Mouse (Mus musculus) bone marrow macrophage, adult 2 months (primary cell): ENCODE measurements around the gene Trappc12.

Experiments
- CTCF ChIP-seq: IDR thresholded peaks from 2 replicates; pipeline ENCODE4 v1.5.1; 2012; ENCODE audit warnings: low read depth, mild to moderate bottlenecking, low read length, moderate library complexity
- POLR2A ChIP-seq: IDR thresholded peaks from 2 replicates; pipeline ENCODE4 v1.6.1; 2012; ENCODE audit warnings: mild to moderate bottlenecking, low read depth, low read length, borderline replicate concordance

DNA sequence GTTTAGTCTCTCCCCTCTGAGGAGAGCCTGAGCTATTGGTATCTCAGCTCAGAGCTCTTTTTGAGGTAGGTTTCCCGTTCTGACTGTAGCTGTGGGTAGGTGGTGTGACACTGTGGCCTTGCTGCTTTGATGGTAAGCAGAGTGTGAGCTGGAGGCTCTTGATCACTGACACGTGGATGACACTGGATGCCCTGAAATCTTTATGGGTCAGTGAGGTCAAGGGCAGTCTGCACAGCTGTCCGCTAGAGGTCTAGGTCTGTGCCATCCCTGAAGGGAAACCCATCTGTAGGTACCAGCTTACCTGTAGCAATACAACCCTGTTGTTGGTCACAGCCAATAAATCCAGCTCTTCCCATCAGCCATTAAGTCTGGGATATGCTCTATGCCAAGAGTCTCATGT lies 64.5 kb downstream of the Trappc12 start:
- TF ChIP-seq POLR2A (no peak), CTCF (no peak)
